ENCODE assay signal across 17 mouse cellular contexts in the genomic region with DNA sequence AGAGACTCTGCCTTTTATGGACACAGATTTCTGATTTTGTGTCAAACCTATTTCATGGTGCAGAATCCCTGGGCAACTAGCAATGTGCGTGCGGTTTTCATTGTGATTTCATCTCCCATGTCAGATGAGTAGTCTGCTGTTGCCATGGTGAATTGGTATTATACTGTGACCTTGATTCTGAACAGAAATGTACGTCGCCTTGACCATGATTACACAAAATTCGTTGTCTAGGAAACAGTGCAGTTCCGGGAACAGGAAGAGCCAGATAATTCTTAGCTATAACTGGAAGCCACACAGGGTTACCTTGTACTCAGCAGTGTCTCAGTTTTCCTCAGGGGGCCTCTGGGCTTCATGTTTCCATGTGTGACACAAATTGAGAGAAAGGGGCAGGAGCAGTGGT. TPM values are rescaled to one million over a fixed set of nuclear protein-coding genes. Genes with fewer than 3 reads are reported as not detected.
DNase-seq lines count a peak whose midpoint lies in the region; ATAC-seq and TF ChIP-seq lines count a peak whose summit lies in the region.
"Had no signal": no experiment of that assay in that cellular context is flagged by ENCODE, and none has a peak within 500 bp of the region (broad histone marks: within the 10 kb centered on the region; RNA-seq: fewer than 3 reads in every experiment).

No protein-coding gene starts in this region.

- DNase-seq in forebrain, embryonic 10.5 days (ENCODE audit: extremely low spot score, low spot score): no peak
- DNase-seq in midbrain, embryonic 11.5 days (ENCODE audit: low spot score, missing footprints): no peak
- DNase-seq in midbrain, embryonic 10.5 days (ENCODE audit: low spot score): no peak
- peak; percentile 58 for DNase-seq in midbrain, postnatal 0 days (ENCODE audit: low spot score)
- DNase-seq in cerebellum, adult 11 months: no peak
- DNase-seq: gastrocnemius, adult 2 months; heart, postnatal 4 days; kidney, adult 2 months; lung, adult 18-20 months had no signal

- H3K4me2 ChIP-seq in forebrain, embryonic 12.5 days: no peak overlapping the region
- H3K4me2 ChIP-seq in midbrain, embryonic 11.5 days: no peak overlapping the region
- H3K4me2 ChIP-seq in forebrain, embryonic 15.5 days (replicated peaks): no peak overlapping the region
- H3K4me2 ChIP-seq in midbrain, postnatal 0 days (ENCODE audit: low read depth, low read length, poor library complexity, severe bottlenecking): no peak overlapping the region
- H3K4me2 ChIP-seq: limb, embryonic 13.5 days had no signal

- H3K4me1 ChIP-seq in forebrain, embryonic 12.5 days: no peaks in the 10 kb centered on the region
- H3K4me1 ChIP-seq in forebrain, embryonic 10.5 days: no peaks in the 10 kb centered on the region
- H3K4me1 ChIP-seq in midbrain, embryonic 11.5 days (ENCODE audit: control insufficient read depth, insufficient read depth, low read length): no peaks in the 10 kb centered on the region
- H3K4me1 ChIP-seq in midbrain, embryonic 10.5 days: no peaks in the 10 kb centered on the region
- H3K4me1 ChIP-seq in forebrain, embryonic 15.5 days: no peaks in the 10 kb centered on the region
- H3K4me1 ChIP-seq in midbrain, postnatal 0 days (ENCODE audit: insufficient read depth, low read length): no peaks in the 10 kb centered on the region
- H3K4me1 ChIP-seq: heart, embryonic 10.5 days; limb, embryonic 13.5 days had no signal

- TF ChIP-seq CTCF in midbrain, postnatal 0 days (IDR thresholded peaks at IDR 0.05): no peak

- H3K36me3 ChIP-seq in forebrain, embryonic 12.5 days (replicated peaks): no peaks in the 10 kb centered on the region
- no peaks in the 10 kb centered on the region for H3K36me3 ChIP-seq in forebrain, embryonic 10.5 days (replicated peaks)
- H3K36me3 ChIP-seq in midbrain, embryonic 11.5 days (ENCODE audit: control insufficient read depth, insufficient read depth, low read length): no peaks in the 10 kb centered on the region
- no peaks in the 10 kb centered on the region for H3K36me3 ChIP-seq in midbrain, embryonic 10.5 days
- H3K36me3 ChIP-seq in forebrain, embryonic 15.5 days: no peaks in the 10 kb centered on the region
- no peaks in the 10 kb centered on the region for H3K36me3 ChIP-seq in midbrain, postnatal 0 days (ENCODE audit: insufficient read depth, low read length)
- H3K36me3 ChIP-seq: heart, embryonic 10.5 days; limb, embryonic 13.5 days had no signal

- H3K27me3 ChIP-seq in forebrain, embryonic 12.5 days: 0 out of 2 replicates have a peak, but pooled peaks cover 4% of the 10 kb centered on the region
- peaks cover 15% of the 10 kb centered on the region for H3K27me3 ChIP-seq in forebrain, embryonic 10.5 days (ENCODE audit: poor library complexity, severe bottlenecking)
- no peaks in the 10 kb centered on the region for H3K27me3 ChIP-seq in midbrain, embryonic 11.5 days (ENCODE audit: control insufficient read depth, insufficient read depth, low read length)
- peaks cover 11% of the 10 kb centered on the region; the same call in 1 of the 2 replicates for H3K27me3 ChIP-seq in midbrain, embryonic 10.5 days (ENCODE audit: low read depth, poor library complexity, severe bottlenecking)
- no peaks in the 10 kb centered on the region for H3K27me3 ChIP-seq in forebrain, embryonic 15.5 days
- H3K27me3 ChIP-seq in midbrain, postnatal 0 days (ENCODE audit: insufficient read depth, low read length): no peaks in the 10 kb centered on the region

- H3K4me3 ChIP-seq in forebrain, embryonic 12.5 days (replicated peaks): no peak overlapping the region
- H3K4me3 ChIP-seq in forebrain, embryonic 10.5 days: no peak overlapping the region
- no peak overlapping the region for H3K4me3 ChIP-seq in midbrain, embryonic 11.5 days (ENCODE audit: low read depth, low read length)
- H3K4me3 ChIP-seq in midbrain, embryonic 10.5 days: no peak overlapping the region
- H3K4me3 ChIP-seq in forebrain, embryonic 15.5 days: no peak overlapping the region
- H3K4me3 ChIP-seq in midbrain, postnatal 0 days (ENCODE audit: low read depth, low read length): no peak overlapping the region
- H3K4me3 ChIP-seq: gastrocnemius, adult 2 months; heart, embryonic 10.5 days; limb, embryonic 13.5 days had no signal

- no peak overlapping the region for H3K9ac ChIP-seq in forebrain, embryonic 12.5 days
- H3K9ac ChIP-seq in midbrain, embryonic 11.5 days (ENCODE audit: low read length): no peak overlapping the region
- H3K9ac ChIP-seq in forebrain, embryonic 15.5 days (replicated peaks): no peak overlapping the region
- H3K9ac ChIP-seq in midbrain, postnatal 0 days (replicated peaks; ENCODE audit: low read length, poor library complexity, severe bottlenecking): no peak overlapping the region
- H3K9ac ChIP-seq: limb, embryonic 13.5 days had no signal

- no peaks in the 10 kb centered on the region for H3K9me3 ChIP-seq in forebrain, embryonic 12.5 days
- H3K9me3 ChIP-seq in forebrain, embryonic 10.5 days: no peaks in the 10 kb centered on the region
- no peaks in the 10 kb centered on the region for H3K9me3 ChIP-seq in midbrain, embryonic 11.5 days (ENCODE audit: control insufficient read depth, low read length)
- no peaks in the 10 kb centered on the region for H3K9me3 ChIP-seq in midbrain, embryonic 10.5 days (replicated peaks)
- H3K9me3 ChIP-seq in forebrain, embryonic 15.5 days: no peaks in the 10 kb centered on the region
- no peaks in the 10 kb centered on the region for H3K9me3 ChIP-seq in midbrain, postnatal 0 days (ENCODE audit: low read length)
- H3K9me3 ChIP-seq: heart, embryonic 10.5 days; limb, embryonic 13.5 days had no signal

- ATAC-seq in forebrain, embryonic 12.5 days (ENCODE audit: low FRiP score): peak; percentile 57
- ATAC-seq in midbrain, embryonic 11.5 days (ENCODE audit: low FRiP score): 0 out of 2 replicates have a peak, but pooled peaks have one; percentile 35
- peak; percentile 67 for ATAC-seq in forebrain, embryonic 15.5 days (replicated peaks)
- ATAC-seq in midbrain, postnatal 0 days (ENCODE audit: low FRiP score): peak; percentile 86

- WGBS in forebrain, embryonic 12.5 days: 75% methylated on average over 6 of the region's 6 CpGs
- WGBS in forebrain, embryonic 10.5 days: 86% methylated on average over 6 of the region's 6 CpGs
- WGBS in midbrain, embryonic 11.5 days: 68% methylated on average over 6 of the region's 6 CpGs
- WGBS in midbrain, embryonic 10.5 days: 82% methylated on average over 6 of the region's 6 CpGs
- 68% methylated on average over 6 of the region's 6 CpGs for WGBS in forebrain, embryonic 15.5 days
- WGBS in midbrain, postnatal 0 days: 33% methylated on average over 6 of the region's 6 CpGs

- H3K27ac ChIP-seq in forebrain, embryonic 12.5 days: no peak overlapping the region
- no peak overlapping the region for H3K27ac ChIP-seq in forebrain, embryonic 10.5 days
- no peak overlapping the region for H3K27ac ChIP-seq in midbrain, embryonic 11.5 days (ENCODE audit: low read depth, low read length)
- H3K27ac ChIP-seq in midbrain, embryonic 10.5 days (replicated peaks): no peak overlapping the region
- peak overlapping the region; percentile 40; the same call in 1 of the 2 replicates for H3K27ac ChIP-seq in forebrain, embryonic 15.5 days (replicated peaks)
- H3K27ac ChIP-seq in midbrain, postnatal 0 days (ENCODE audit: low read depth, low read length): peak overlapping the region; percentile 65
- H3K27ac ChIP-seq: gastrocnemius, adult 2 months; heart, embryonic 10.5 days; limb, embryonic 13.5 days; macrophage had no signal

RNA-seq across cellular contexts. Expression of a gene that starts 14.1 kb away (rescaled TPM):
- polyA plus RNA-seq in forebrain, embryonic 12.5 days (2016; fragmentation: Nextera tagmentation; extraction: Ambion mirVana): not detected in 2 replicates
- polyA plus RNA-seq in forebrain, embryonic 10.5 days (2016; fragmentation: Nextera tagmentation; extraction: Ambion mirVana): not detected in 2 replicates
- not detected in 2 replicates for polyA plus RNA-seq in midbrain, embryonic 11.5 days (2014; fragmentation: Nextera tagmentation; extraction: Ambion mirVana)
- not detected in 2 replicates for polyA plus RNA-seq in midbrain, embryonic 10.5 days (2016; fragmentation: Nextera tagmentation; extraction: Ambion mirVana)
- polyA plus RNA-seq in forebrain, embryonic 15.5 days (2015; fragmentation: Nextera tagmentation; extraction: Ambion mirVana): not detected in 2 replicates
- total RNA-seq in midbrain, postnatal 0 days (2014; rRNA removed): not detected in 2 replicates
- polyA plus RNA-seq in midbrain, postnatal 0 days (2015; fragmentation: Nextera tagmentation; extraction: Ambion mirVana): 0.07 and 0.09 TPM in 2 replicates
- total RNA-seq: gastrocnemius, adult 2 months; heart, postnatal 4 days; layer of hippocampus, adult 8-10 months had no signal
- polyA plus RNA-seq: heart, embryonic 10.5 days; kidney, adult 2 months; limb, embryonic 13.5 days; macrophage had no signal

RNA-seq across cellular contexts. Expression of a gene that starts 26.5 kb away (rescaled TPM):
- 0.17 and 0.22 TPM in 2 replicates for polyA plus RNA-seq in forebrain, embryonic 12.5 days (2016; fragmentation: Nextera tagmentation; extraction: Ambion mirVana)
- 0.17 and 0.19 TPM in 2 replicates for polyA plus RNA-seq in forebrain, embryonic 10.5 days (2016; fragmentation: Nextera tagmentation; extraction: Ambion mirVana)
- 0.05 and 0.07 TPM in 2 replicates for polyA plus RNA-seq in midbrain, embryonic 11.5 days (2014; fragmentation: Nextera tagmentation; extraction: Ambion mirVana)
- 0.06 and 0.11 TPM in 2 replicates for polyA plus RNA-seq in midbrain, embryonic 10.5 days (2016; fragmentation: Nextera tagmentation; extraction: Ambion mirVana)
- polyA plus RNA-seq in forebrain, embryonic 15.5 days (2015; fragmentation: Nextera tagmentation; extraction: Ambion mirVana): 0.62 and 0.72 TPM in 2 replicates
- total RNA-seq in midbrain, postnatal 0 days (2014; rRNA removed): 5.3 and 5.5 TPM in 2 replicates
- polyA plus RNA-seq in midbrain, postnatal 0 days (2015; fragmentation: Nextera tagmentation; extraction: Ambion mirVana): 1.5 and 2.1 TPM in 2 replicates
- total RNA-seq: heart, postnatal 4 days; MEL had no signal
- polyA plus RNA-seq: macrophage had no signal

RNA-seq across cellular contexts. Expression of a gene that starts 42.0 kb away (rescaled TPM):
- polyA plus RNA-seq in forebrain, embryonic 12.5 days (2016; fragmentation: Nextera tagmentation; extraction: Ambion mirVana): 20.7 and 22.1 TPM in 2 replicates
- polyA plus RNA-seq in forebrain, embryonic 10.5 days (2016; fragmentation: Nextera tagmentation; extraction: Ambion mirVana): 16.7 and 17.7 TPM in 2 replicates
- 15.9 and 17.7 TPM in 2 replicates for polyA plus RNA-seq in midbrain, embryonic 11.5 days (2014; fragmentation: Nextera tagmentation; extraction: Ambion mirVana)
- polyA plus RNA-seq in midbrain, embryonic 10.5 days (2016; fragmentation: Nextera tagmentation; extraction: Ambion mirVana): 15.3 and 16.3 TPM in 2 replicates
- polyA plus RNA-seq in forebrain, embryonic 15.5 days (2015; fragmentation: Nextera tagmentation; extraction: Ambion mirVana): 11.6 and 12.0 TPM in 2 replicates
- total RNA-seq in midbrain, postnatal 0 days (2014; rRNA removed): 28.2 and 29.9 TPM in 2 replicates
- polyA plus RNA-seq in midbrain, postnatal 0 days (2015; fragmentation: Nextera tagmentation; extraction: Ambion mirVana): 5.2 and 5.7 TPM in 2 replicates

RNA-seq across cellular contexts. Expression of a gene that starts 47.8 kb away (rescaled TPM):
- not detected in 2 replicates for polyA plus RNA-seq in forebrain, embryonic 12.5 days (2016; fragmentation: Nextera tagmentation; extraction: Ambion mirVana)
- polyA plus RNA-seq in forebrain, embryonic 10.5 days (2016; fragmentation: Nextera tagmentation; extraction: Ambion mirVana): not detected in 2 replicates
- not detected in 2 replicates for polyA plus RNA-seq in midbrain, embryonic 11.5 days (2014; fragmentation: Nextera tagmentation; extraction: Ambion mirVana)
- polyA plus RNA-seq in midbrain, embryonic 10.5 days (2016; fragmentation: Nextera tagmentation; extraction: Ambion mirVana): not detected in 2 replicates
- polyA plus RNA-seq in forebrain, embryonic 15.5 days (2015; fragmentation: Nextera tagmentation; extraction: Ambion mirVana): not detected in 2 replicates
- total RNA-seq in midbrain, postnatal 0 days (2014; rRNA removed): not detected in 2 replicates
- not detected in 2 replicates for polyA plus RNA-seq in midbrain, postnatal 0 days (2015; fragmentation: Nextera tagmentation; extraction: Ambion mirVana)
- total RNA-seq: gastrocnemius, adult 2 months; heart, postnatal 4 days; layer of hippocampus, adult 8-10 months; MEL had no signal
- polyA plus RNA-seq: cortical plate, adult 2 months; heart, embryonic 10.5 days; kidney, adult 2 months; limb, embryonic 13.5 days; macrophage had no signal

RNA-seq across cellular contexts. Expression of a gene that starts 50.7 kb away (rescaled TPM):
- not detected in 2 replicates for polyA plus RNA-seq in forebrain, embryonic 12.5 days (2016; fragmentation: Nextera tagmentation; extraction: Ambion mirVana)
- not detected in 2 replicates for polyA plus RNA-seq in forebrain, embryonic 10.5 days (2016; fragmentation: Nextera tagmentation; extraction: Ambion mirVana)
- polyA plus RNA-seq in midbrain, embryonic 11.5 days (2014; fragmentation: Nextera tagmentation; extraction: Ambion mirVana): not detected in 2 replicates
- polyA plus RNA-seq in midbrain, embryonic 10.5 days (2016; fragmentation: Nextera tagmentation; extraction: Ambion mirVana): not detected in 2 replicates
- not detected in 2 replicates for polyA plus RNA-seq in forebrain, embryonic 15.5 days (2015; fragmentation: Nextera tagmentation; extraction: Ambion mirVana)
- 1.3 TPM in 1 of 2 replicates, not detected in the other for total RNA-seq in midbrain, postnatal 0 days (2014; rRNA removed)
- polyA plus RNA-seq in midbrain, postnatal 0 days (2015; fragmentation: Nextera tagmentation; extraction: Ambion mirVana): not detected in 2 replicates
- total RNA-seq: gastrocnemius, adult 2 months; heart, postnatal 4 days; layer of hippocampus, adult 8-10 months; MEL had no signal
- polyA plus RNA-seq: cortical plate, adult 2 months; heart, embryonic 10.5 days; kidney, adult 2 months; limb, embryonic 13.5 days; macrophage had no signal

Comparison
In these comparisons a context has a peak if more than half of its experiments do, and no peak if none do; other contexts are left out.
1. H3K27ac ChIP-seq: peak in forebrain, embryonic 15.5 days (single experiment) and midbrain, postnatal 0 days (single experiment); none in forebrain, embryonic 12.5 days (single experiment), forebrain, embryonic 10.5 days (single experiment), midbrain, embryonic 11.5 days (single experiment) and midbrain, embryonic 10.5 days (single experiment).
2. ATAC-seq: peak in every context shown above with its lines; median percentile 86 in midbrain, postnatal 0 days; 67 in forebrain, embryonic 15.5 days; 57 in forebrain, embryonic 12.5 days; 35 in midbrain, embryonic 11.5 days.